Mouse (Mus musculus) CH12.LX (cell line): ENCODE measurements at regions not wholly inside any gene's neighbourhood (a gene's known extent, or its start where the extent isn't known, plus 50 kb on each side); places are given as distances from the start of the nearest gene placed in this dataset.

Experiments used
- DNase-seq: peaks from one replicate; pipeline ENCODE4 v3.0.0-alpha.2; 2013; ENCODE audit errors: extremely low read depth
- H3K27ac ChIP-seq: 2 replicates; pipeline ENCODE4 v1.5.1; 2012; ENCODE audit warnings: low read depth, mild to moderate bottlenecking, control low read depth, moderate library complexity; ENCODE audit not compliant: insufficient read depth
- H3K27me3 ChIP-seq: replicated peaks from 2 replicates; pipeline ENCODE3; 2012; ENCODE audit warnings: inconsistent platforms
- H3K36me3 ChIP-seq, 2 experiments: replicated peaks in 1 of 2; 2 replicates each; pipeline versions ENCODE3 to v1.6.1; 2012; ENCODE audit warnings: inconsistent platforms in 1 of 2, low read length in 1 of 2, mild to moderate bottlenecking in 1 of 2, mixed read lengths in 1 of 2, moderate library complexity in 1 of 2; ENCODE audit not compliant: control insufficient read depth in 1 of 2, insufficient read depth in 1 of 2
- H3K4me1 ChIP-seq, 2 experiments: 2 replicates each; pipeline ENCODE4 v1.6.1; 2012; ENCODE audit warnings: inconsistent platforms in 1 of 2, moderate library complexity in 1 of 2; ENCODE audit not compliant: insufficient read depth in 2 of 2, control insufficient read depth in 1 of 2
- H3K4me2 ChIP-seq: 2 replicates; pipeline ENCODE4 v1.6.1; 2012; ENCODE audit warnings: low read depth, mild to moderate bottlenecking, control low read depth; ENCODE audit not compliant: poor library complexity, insufficient read depth, severe bottlenecking
- H3K4me3 ChIP-seq, 3 experiments: fragments of 150-350 bp in 1 of 3; sonication (generic) in 1 of 3; replicated peaks in 1 of 3; 2 replicates each; pipeline versions ENCODE3 to v1.5.1; 2011 to 2012; ENCODE audit warnings: low read depth in 2 of 3, low read length in 2 of 3, mild to moderate bottlenecking in 2 of 3, moderate library complexity in 2 of 3, control low read depth in 1 of 3, improper control_type of control experiment in 1 of 3, inconsistent platforms in 1 of 3, mixed read lengths in 1 of 3; ENCODE audit not compliant: poor library complexity in 1 of 3
- H3K79me2 ChIP-seq: replicated peaks from 2 replicates; pipeline ENCODE4 v1.6.1; 2012; ENCODE audit warnings: mild to moderate bottlenecking, moderate library complexity; ENCODE audit not compliant: control insufficient read depth, poor library complexity, insufficient read depth, severe bottlenecking; ENCODE audit errors: extremely low read depth
- H3K9ac ChIP-seq: 2 replicates; pipeline ENCODE4 v1.6.1; 2012; ENCODE audit warnings: low read depth, mild to moderate bottlenecking, control low read depth, moderate library complexity; ENCODE audit not compliant: insufficient read depth
- H3K9me3 ChIP-seq: replicated peaks from 2 replicates; pipeline ENCODE3; 2012; ENCODE audit warnings: low read length, inconsistent platforms, mixed read lengths
- CHD1 ChIP-seq: IDR thresholded peaks from 2 replicates; pipeline ENCODE4 v1.6.1; 2012; ENCODE audit warnings: low read depth, low read length, improper control_type of control experiment, inconsistent platforms
- CTCF ChIP-seq, 2 experiments: IDR thresholded peaks in 1 of 2; conservative IDR thresholded peaks in 1 of 2; 2 replicates each; pipeline ENCODE4 v1.5.1; 2011 to 2012; ENCODE audit warnings: low read depth in 2 of 2, low read length in 2 of 2, improper control_type of control experiment in 1 of 2, inconsistent platforms in 1 of 2, mild to moderate bottlenecking in 1 of 2, moderate library complexity in 1 of 2
- E2F4 ChIP-seq: IDR thresholded peaks from 2 replicates; pipeline ENCODE4 v1.6.1; 2011; ENCODE audit warnings: low read depth, low read length, improper control_type of control experiment; ENCODE audit not compliant: insufficient replicate concordance
- ELF1 ChIP-seq: IDR thresholded peaks from 2 replicates; pipeline ENCODE4 v1.6.1; 2014; ENCODE audit warnings: low read depth, mild to moderate bottlenecking, inconsistent platforms, low read length, improper control_type of control experiment
- EP300 ChIP-seq: IDR thresholded peaks from 2 replicates; pipeline ENCODE4 v1.6.1; 2011; ENCODE audit warnings: low read length, improper control_type of control experiment
- GABPA ChIP-seq: IDR thresholded peaks from 2 replicates; pipeline ENCODE4 v1.6.1; 2012; ENCODE audit warnings: low read depth, low read length, improper control_type of control experiment, inconsistent platforms; ENCODE audit not compliant: insufficient replicate concordance
- HCFC1 ChIP-seq: IDR thresholded peaks from 2 replicates; pipeline ENCODE4 v1.6.1; 2012; ENCODE audit warnings: low read depth, mild to moderate bottlenecking, inconsistent platforms, low read length, improper control_type of control experiment
- IRF4 ChIP-seq: IDR thresholded peaks from 2 replicates; pipeline ENCODE4 v1.6.1; 2014; ENCODE audit warnings: low read depth, mild to moderate bottlenecking, inconsistent platforms, low read length, improper control_type of control experiment
- JUN ChIP-seq: IDR thresholded peaks from 2 replicates; pipeline ENCODE4 v1.6.1; 2011; ENCODE audit warnings: low read depth, mild to moderate bottlenecking, low read length, improper control_type of control experiment, moderate library complexity; ENCODE audit not compliant: insufficient read depth
- KAT2A ChIP-seq: IDR thresholded peaks from 2 replicates; pipeline ENCODE4 v1.6.1; 2012; ENCODE audit warnings: low read length, improper control_type of control experiment, inconsistent platforms; ENCODE audit not compliant: insufficient replicate concordance
- MAFK ChIP-seq: IDR thresholded peaks from 2 replicates; pipeline ENCODE4 v1.6.1; 2011; ENCODE audit warnings: low read length, improper control_type of control experiment; ENCODE audit not compliant: insufficient replicate concordance
- MAX ChIP-seq: IDR thresholded peaks from 2 replicates; pipeline ENCODE4 v1.6.1; 2011; ENCODE audit warnings: low read length, improper control_type of control experiment
- MAZ ChIP-seq: IDR thresholded peaks from 2 replicates; pipeline ENCODE4 v1.6.1; 2012; ENCODE audit warnings: low read depth, mild to moderate bottlenecking, inconsistent platforms, low read length, improper control_type of control experiment, moderate library complexity
- MEF2A ChIP-seq: IDR thresholded peaks from 2 replicates; pipeline ENCODE4 v1.6.1; 2014; ENCODE audit warnings: low read depth, mild to moderate bottlenecking, inconsistent platforms, low read length, improper control_type of control experiment, borderline replicate concordance
- MXI1 ChIP-seq: IDR thresholded peaks from 2 replicates; pipeline ENCODE4 v1.6.1; 2011; ENCODE audit warnings: mild to moderate bottlenecking, low read depth, low read length, improper control_type of control experiment
- NRF1 ChIP-seq: IDR thresholded peaks from 2 replicates; pipeline ENCODE4 v1.6.1; 2014; ENCODE audit warnings: low read depth, mild to moderate bottlenecking, inconsistent platforms, low read length, improper control_type of control experiment, moderate library complexity
- PAX5 ChIP-seq: IDR thresholded peaks from 2 replicates; pipeline ENCODE4 v1.6.1; 2012; ENCODE audit warnings: low read length, inconsistent platforms, mixed read lengths
- POLR2AphosphoS2 ChIP-seq: IDR thresholded peaks from 2 replicates; pipeline ENCODE4 v1.6.1; 2011; ENCODE audit warnings: low read depth, low read length, improper control_type of control experiment
- RCOR1 ChIP-seq: conservative IDR thresholded peaks from 2 replicates; pipeline ENCODE4 v1.6.1; 2012; ENCODE audit warnings: low read depth, mild to moderate bottlenecking, inconsistent platforms, low read length, improper control_type of control experiment
- SIN3A ChIP-seq: IDR thresholded peaks from 2 replicates; pipeline ENCODE4 v1.6.1; 2012; ENCODE audit warnings: low read length, improper control_type of control experiment, inconsistent platforms
- SMC3 ChIP-seq: IDR thresholded peaks from 2 replicates; pipeline ENCODE4 v1.6.1; 2011; ENCODE audit warnings: low read depth, low read length, improper control_type of control experiment
- UBTF ChIP-seq: IDR thresholded peaks from 2 replicates; pipeline ENCODE4 v1.6.1; 2012; ENCODE audit warnings: low read depth, mild to moderate bottlenecking, inconsistent platforms, low read length, improper control_type of control experiment, moderate library complexity
- USF1 ChIP-seq: IDR thresholded peaks from 2 replicates; pipeline ENCODE4 v1.6.1; 2014; ENCODE audit warnings: low read depth, mild to moderate bottlenecking, inconsistent platforms, low read length, improper control_type of control experiment
- ZKSCAN1 ChIP-seq: IDR thresholded peaks from 2 replicates; pipeline ENCODE4 v1.6.1; 2012; ENCODE audit warnings: low read depth, inconsistent platforms, low read length, improper control_type of control experiment, borderline replicate concordance
- ZMIZ1 ChIP-seq: IDR thresholded peaks from 2 replicates; pipeline ENCODE4 v1.6.1; 2012; ENCODE audit warnings: low read depth, mild to moderate bottlenecking, inconsistent platforms, low read length, improper control_type of control experiment
- dilution Hi-C: fragments of 300-500 bp; cut with MboI; formaldehyde crosslinking; loops from 2 replicates; pipeline ENCODE4 v1.14.3; 2020; ENCODE audit warnings: low sequenced_read_pairs; ENCODE audit not compliant: extremely low pct_unique_long_range_greater_than_20kb, extremely low pct_ligation_motif_present
- in situ Hi-C: fragments of 300-500 bp; cut with MboI; formaldehyde crosslinking; loops from 3 replicates; pipeline ENCODE4 v1.14.3; 2019; ENCODE audit warnings: low sequenced_read_pairs, low pct_ligation_motif_present, low pct_unique_long_range_greater_than_20kb, mixed read lengths

DNA sequence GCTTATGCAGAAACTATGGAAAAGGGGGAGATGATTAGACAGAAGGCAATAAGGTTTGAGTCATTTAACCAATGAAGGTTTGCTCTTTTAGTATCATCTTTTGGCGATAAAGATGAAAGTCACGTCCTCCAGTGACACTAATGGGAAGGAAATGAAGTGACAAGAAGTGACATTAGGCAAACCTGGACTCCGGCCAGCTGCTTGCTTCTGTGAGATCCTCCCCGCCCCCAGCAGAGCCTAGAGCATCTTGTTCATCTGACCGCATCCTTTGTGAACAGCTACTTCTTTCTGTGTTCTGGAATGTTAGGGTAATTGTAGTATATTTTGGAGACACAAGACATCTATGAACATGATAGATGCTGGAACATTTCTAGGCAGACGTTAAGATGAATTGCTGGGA, 78.6 kb upstream of the Sel1l start:
- Histone ChIP-seq H3K27ac (no peak overlapping the region), H3K4me3 (no peak overlapping the region), H3K9ac (no peak overlapping the region), H3K27me3 (no peaks in the 10 kb centered on the region), H3K9me3 (no peaks in the 10 kb centered on the region), H3K36me3 (no peaks in the 10 kb centered on the region), H3K79me2 (no peaks in the 10 kb centered on the region), H3K4me1 (no peaks in the 10 kb centered on the region), H3K4me2 (no peak overlapping the region)
- in situ Hi-C loops (no loop called here), dilution Hi-C loops (no loop called here)
- TF ChIP-seq JUN (no peak), MAX (no peak), USF1 (no peak), UBTF (no peak), ELF1 (no peak), EP300 (no peak), ZMIZ1 (no peak), MXI1 (no peak), NRF1 (no peak), MAZ (no peak), POLR2AphosphoS2 (no peak), PAX5 (no peak), GABPA (no peak), SMC3 (no peak), MEF2A (no peak)
- no peak for DNase-seq

DNA sequence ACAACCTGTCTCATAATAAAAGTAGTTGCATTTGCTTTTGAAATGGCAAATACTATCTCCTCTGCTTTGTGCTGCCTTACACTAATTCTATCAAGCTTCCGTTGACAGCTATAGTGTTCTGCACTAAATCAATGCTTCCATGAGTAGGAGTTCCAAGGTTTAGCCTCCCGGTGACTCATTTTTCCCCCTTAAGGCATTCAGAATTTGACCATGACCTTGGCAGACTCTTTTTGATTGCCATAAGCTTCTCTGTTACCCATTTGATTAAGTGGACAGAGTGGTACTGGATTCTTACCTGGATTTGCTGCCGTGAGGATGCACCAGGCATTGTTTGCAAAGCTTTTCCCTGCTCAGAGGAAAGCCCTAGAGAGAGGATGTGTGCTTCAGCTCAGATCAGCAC, 66.5 kb upstream of the Sel1l start:
- Histone ChIP-seq H3K4me3 (no peak overlapping the region), H3K79me2 (no peaks in the 10 kb centered on the region), H3K4me1 (no peaks in the 10 kb centered on the region), H3K9me3 (no peaks in the 10 kb centered on the region), H3K27me3 (no peaks in the 10 kb centered on the region), H3K27ac (no peak overlapping the region), H3K9ac (no peak overlapping the region)
- in situ Hi-C loops, result no loop called here
- no peak for DNase-seq
- no peak for TF ChIP-seq ZKSCAN1
- no peak for TF ChIP-seq CHD1
- TF ChIP-seq UBTF, result no peak
- no peak for TF ChIP-seq E2F4
- no peak for TF ChIP-seq MAFK
- no peak for TF ChIP-seq USF1
- no peak for TF ChIP-seq CTCF (conservative IDR thresholded peaks at IDR 0.05 in 1 of 2, IDR thresholded peaks at IDR 0.05 in 1 of 2; ENCODE audit: low read depth in 2 of 2, low read length in 2 of 2)
- TF ChIP-seq MAX, result no peak
- TF ChIP-seq EP300, result no peak
- no peak for TF ChIP-seq JUN
- TF ChIP-seq ELF1, result no peak
- TF ChIP-seq MEF2A, result no peak
- no peak for TF ChIP-seq SIN3A
- no peak for TF ChIP-seq KAT2A
- no peak for TF ChIP-seq RCOR1
- TF ChIP-seq SMC3, result no peak
- TF ChIP-seq HCFC1, result no peak
- TF ChIP-seq IRF4, result no peak
- TF ChIP-seq, all 38 proteins: peak for 0
- dilution Hi-C loops, result no loop called here
- Histone ChIP-seq H3K36me3 (no peaks in the 10 kb centered on the region), H3K4me2 (no peak overlapping the region)
